Mouse (Mus musculus) E14TG2a.4 (cell line): ENCODE results near the gene B4galt2.
A peak's percentile ranks its signal among the peaks of the same experiment; 100 is the strongest.

Experiments
- H3K27me3 ChIP-seq: 2 replicates; pipeline ENCODE4 v1.6.1; 2014; ENCODE audit warnings: low read length, control low read depth; ENCODE audit not compliant: insufficient read depth
- H3K36me3 ChIP-seq: 2 replicates; pipeline ENCODE4 v1.6.1; 2014; ENCODE audit warnings: low read length, control low read depth; ENCODE audit not compliant: insufficient read depth
- H3K4me1 ChIP-seq: replicated peaks from 2 replicates; pipeline ENCODE4 v1.6.1; 2014; ENCODE audit warnings: low read depth, low read length, control low read depth
- H3K4me3 ChIP-seq: replicated peaks from 2 replicates; pipeline ENCODE4 v1.5.1; 2014; ENCODE audit warnings: mild to moderate bottlenecking, low read length
- H3K9me3 ChIP-seq: 2 replicates; pipeline ENCODE4 v1.6.1; 2014; ENCODE audit warnings: low read length, control low read depth
- CTCF ChIP-seq: conservative IDR thresholded peaks from 2 replicates; pipeline ENCODE4 v1.5.1; 2014; ENCODE audit warnings: low read length
- NANOG ChIP-seq: IDR thresholded peaks from 2 replicates; pipeline ENCODE4 v1.6.1; 2014; ENCODE audit warnings: borderline replicate concordance, low read length, mixed read lengths
- POU5F1 ChIP-seq: IDR thresholded peaks from 2 replicates; pipeline ENCODE4 v1.6.1; 2014; ENCODE audit warnings: low read length, borderline replicate concordance

B4galt2 gene

DNA sequence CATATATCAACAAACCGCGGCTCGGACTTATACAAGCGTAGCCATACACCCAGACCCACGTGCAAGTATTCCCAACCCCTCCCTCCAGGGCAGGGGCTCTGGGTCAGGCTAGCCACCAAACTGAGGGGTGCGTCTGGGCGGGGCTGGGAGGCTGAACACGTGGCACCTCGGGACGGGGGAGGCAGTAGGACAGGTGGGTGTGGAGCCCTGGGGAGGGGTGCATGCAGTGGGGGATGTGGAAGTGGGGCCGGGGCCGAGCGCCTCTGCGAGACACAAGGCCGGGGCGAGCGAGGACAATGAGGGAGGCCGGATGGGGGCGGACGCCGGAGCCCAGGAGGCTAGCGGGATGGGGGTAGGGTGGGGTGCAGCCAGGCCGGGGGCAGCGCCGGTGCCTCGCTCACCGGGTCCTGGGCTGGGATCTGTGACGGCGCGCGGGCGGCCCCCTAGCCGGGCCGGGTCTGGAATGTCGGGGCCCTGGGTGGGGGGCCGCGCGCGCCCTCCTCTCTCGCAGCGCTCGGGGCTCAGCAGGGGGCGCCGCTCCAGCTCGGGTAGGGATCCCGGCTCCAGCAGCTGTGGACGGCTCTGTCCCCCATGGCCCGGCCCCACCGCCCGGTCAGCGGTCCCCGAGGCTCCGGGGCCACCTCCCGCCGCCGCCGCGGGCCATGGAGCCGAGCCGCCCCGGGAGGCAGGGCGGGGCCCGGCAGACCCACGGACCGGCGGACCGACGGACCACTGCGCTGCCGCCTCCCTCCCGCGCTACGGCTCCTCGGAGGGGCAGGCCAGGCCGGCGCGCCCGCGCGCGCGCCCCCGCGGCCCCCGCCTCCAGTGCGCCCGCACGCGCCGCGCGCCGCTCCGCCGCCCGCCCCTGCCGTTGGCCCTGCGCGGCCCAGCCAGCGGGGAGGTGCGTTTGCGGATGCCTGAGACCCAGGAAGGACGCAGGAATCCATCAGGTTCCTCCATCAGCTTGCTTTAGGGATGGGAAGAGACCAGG lies at the start of gene B4galt2:
B4galt2 (minus strand) TSS at position 787 of the 991 bp plus-strand sequence.
- H3K4me3 ChIP-seq: peak within 1 kb of the TSS; percentile 90
- H3K4me1 ChIP-seq: peaks cover 58% of the 10 kb centered on the region
- TF ChIP-seq NANOG: no peak
- TF ChIP-seq POU5F1: no peak
- TF ChIP-seq CTCF: no peak
- H3K27me3 ChIP-seq: peaks cover 47% of the 10 kb centered on the region
- peaks cover 38% of the 10 kb centered on the region for H3K36me3 ChIP-seq
- no peaks in the 10 kb centered on the region for H3K9me3 ChIP-seq

GRCm38 (mm10) chr4:117929391-117929881 lies 46.1 kb upstream of the B4galt2 start, which contains the start of gene Artn:
Artn (minus strand) TSS chr4:117929763.
- Histone ChIP-seq H3K4me3 (peak within 1 kb of the TSS; percentile 77), H3K9me3 (peaks cover 14% of the 10 kb centered on the region), H3K36me3 (peaks cover 26% of the 10 kb centered on the region), H3K4me1 (peaks cover 34% of the 10 kb centered on the region), H3K27me3 (peaks cover 57% of the 10 kb centered on the region)
- TF ChIP-seq CTCF (no peak), NANOG (no peak), POU5F1 (no peak)

DNA sequence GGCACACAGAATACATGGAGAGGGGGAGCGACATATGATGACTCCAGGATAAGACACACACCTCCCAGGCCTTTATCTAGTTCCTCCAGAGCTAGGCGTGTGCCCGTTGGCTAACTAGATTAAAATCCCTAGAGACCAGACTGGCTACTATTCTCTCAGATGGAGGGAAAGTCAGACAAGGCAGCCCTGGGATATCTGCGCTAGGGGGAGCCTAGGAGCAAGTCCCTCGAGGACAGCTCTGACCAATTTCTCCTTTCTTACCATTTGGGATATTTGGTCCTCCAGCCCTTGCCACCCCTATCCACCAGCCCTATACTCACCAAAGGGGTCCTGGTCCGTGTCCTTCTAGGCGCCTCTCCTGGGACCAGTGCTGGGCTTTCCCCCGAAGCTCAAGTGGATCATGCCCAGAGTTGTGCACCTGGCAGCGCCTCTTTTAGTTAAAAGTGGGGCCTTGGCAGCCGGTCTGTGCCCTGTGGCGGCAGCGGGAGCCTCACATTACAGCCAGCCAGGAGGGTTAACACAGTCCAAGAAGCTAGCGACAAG lies 45.5 kb upstream of the B4galt2 start:
- Histone ChIP-seq H3K4me1 (peaks cover 39% of the 10 kb centered on the region), H3K4me3 (peak overlapping the region; percentile 77), H3K36me3 (peaks cover 25% of the 10 kb centered on the region), H3K27me3 (peaks cover 64% of the 10 kb centered on the region), H3K9me3 (peaks cover 14% of the 10 kb centered on the region)
- no peak for TF ChIP-seq POU5F1
- no peak for TF ChIP-seq NANOG
- no peak; the same call in 1 of the 2 replicates for TF ChIP-seq CTCF

DNA sequence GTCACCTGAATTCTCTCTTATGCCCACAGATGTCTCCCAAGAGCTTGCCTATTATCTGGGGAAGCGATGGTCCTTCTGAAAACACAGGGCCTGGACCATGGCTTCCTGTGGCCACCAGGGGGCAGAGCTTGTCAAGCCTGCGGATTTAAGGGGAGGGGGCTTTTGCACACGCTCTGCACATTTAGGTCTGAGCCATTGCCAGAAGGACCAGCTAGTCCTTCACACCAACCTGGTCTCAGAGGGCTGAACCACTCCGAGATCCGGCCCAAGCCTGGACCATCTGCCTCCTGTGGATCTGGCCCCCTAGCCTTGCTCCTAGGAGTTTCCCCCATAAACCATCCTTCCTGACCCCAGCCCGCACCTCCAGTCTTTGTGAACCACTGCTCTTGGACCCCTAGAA lies 44.9 kb upstream of the B4galt2 start:
- Histone ChIP-seq H3K27me3 (peaks cover 69% of the 10 kb centered on the region), H3K4me1 (peaks cover 38% of the 10 kb centered on the region), H3K36me3 (peaks cover 23% of the 10 kb centered on the region), H3K4me3 (no peak overlapping the region), H3K9me3 (peaks cover 14% of the 10 kb centered on the region)
- peak; percentile 92 for TF ChIP-seq CTCF
- TF ChIP-seq NANOG: no peak

DNA sequence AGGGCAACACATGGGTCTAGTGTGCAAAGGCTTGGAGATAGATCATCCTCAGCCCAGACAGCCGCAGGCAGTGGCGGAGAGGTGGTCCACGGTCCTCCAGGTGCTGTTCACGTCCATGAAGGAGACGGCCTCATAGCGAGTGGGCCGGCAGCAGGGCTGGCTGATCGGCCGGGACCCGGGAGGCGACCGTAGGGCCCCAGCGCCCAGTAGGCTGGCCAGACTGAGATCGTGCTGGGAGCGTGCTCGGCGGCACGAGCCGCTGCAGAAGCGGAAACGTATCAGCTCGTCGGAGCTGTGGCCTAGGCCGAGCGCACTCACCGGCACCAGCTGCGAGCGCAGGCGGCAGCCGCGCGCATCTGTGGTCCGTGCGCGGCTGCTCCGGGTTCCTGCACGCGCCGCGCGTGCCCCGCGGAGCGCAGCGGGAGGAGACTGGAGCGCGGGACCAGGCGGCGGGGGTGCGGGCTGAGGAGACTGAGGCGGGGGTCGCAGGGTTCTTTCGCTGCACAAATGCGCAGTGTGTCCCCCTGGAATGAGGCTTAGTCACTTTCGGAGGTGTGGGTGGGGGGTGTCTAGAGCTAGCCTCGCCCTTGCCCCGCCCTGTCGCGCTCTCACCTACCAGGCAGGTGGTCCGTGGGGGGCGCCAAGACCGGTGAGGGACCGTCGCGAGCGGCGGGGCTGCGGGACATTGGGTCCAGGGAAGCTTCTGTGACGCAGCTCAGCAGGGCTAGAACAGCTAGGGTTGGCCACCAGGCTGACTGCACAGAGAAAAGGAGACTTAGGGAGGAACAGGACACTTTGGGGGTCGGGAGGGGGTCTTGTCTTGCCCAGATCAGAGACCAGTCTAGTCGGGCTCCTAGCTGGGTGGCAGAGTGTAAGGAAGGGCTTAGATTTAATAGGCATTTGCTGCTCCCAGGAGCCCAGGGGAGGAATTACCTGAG lies 43.5 kb upstream of the B4galt2 start:
- no peak for TF ChIP-seq NANOG
- no peak for TF ChIP-seq POU5F1
- no peak for TF ChIP-seq CTCF
- Histone ChIP-seq H3K36me3 (peaks cover 9% of the 10 kb centered on the region; the same call in 1 of the 2 replicates), H3K27me3 (peaks cover 83% of the 10 kb centered on the region), H3K9me3 (peaks cover 14% of the 10 kb centered on the region), H3K4me3 (peak overlapping the region; percentile 80), H3K4me1 (peaks cover 33% of the 10 kb centered on the region)

GRCm38 (mm10) chr4:117924916-117925315 lies 41.6 kb upstream of the B4galt2 start:
- H3K27me3 ChIP-seq: peaks cover 88% of the 10 kb centered on the region
- H3K36me3 ChIP-seq: peaks cover 6% of the 10 kb centered on the region; the same call in 1 of the 2 replicates
- no peak overlapping the region for H3K4me3 ChIP-seq
- TF ChIP-seq NANOG (no peak), POU5F1 (no peak), CTCF (no peak)
- H3K4me1 ChIP-seq: peaks cover 26% of the 10 kb centered on the region
- peaks cover 14% of the 10 kb centered on the region for H3K9me3 ChIP-seq

GRCm38 (mm10) chr4:117923450-117923849 lies 40.2 kb upstream of the B4galt2 start:
- Histone ChIP-seq H3K27me3 (peaks cover 81% of the 10 kb centered on the region), H3K4me1 (peaks cover 16% of the 10 kb centered on the region), H3K36me3 (peaks cover 6% of the 10 kb centered on the region; the same call in 1 of the 2 replicates), H3K9me3 (peaks cover 14% of the 10 kb centered on the region), H3K4me3 (no peak overlapping the region)
- TF ChIP-seq NANOG (no peak), CTCF (no peak), POU5F1 (no peak)
